Mouse (Mus musculus): ENCODE measurements at regions not wholly inside any gene's neighbourhood (a gene's known extent, or its start where the extent isn't known, plus 50 kb on each side); places are given as distances from the start of the nearest gene placed in this dataset.

DNA sequence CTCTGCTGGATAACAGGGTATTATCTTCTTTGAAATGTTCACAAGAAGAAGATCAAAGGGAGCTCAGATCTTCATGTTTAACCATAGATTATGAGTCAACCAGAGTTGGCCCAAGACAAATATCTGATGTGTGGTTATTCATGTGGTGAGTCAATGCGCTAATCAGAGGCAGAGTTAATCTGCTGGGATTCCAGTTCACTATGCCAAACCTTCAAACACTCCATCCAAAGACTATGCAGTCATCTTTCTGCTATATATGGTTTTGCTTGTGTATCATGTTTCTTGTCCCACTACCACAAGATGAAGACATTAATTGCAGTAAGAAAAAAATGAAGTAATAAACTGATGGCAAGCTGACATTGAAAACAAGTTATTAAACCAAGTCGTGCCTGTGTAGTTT, 561.8 kb upstream of the Gm9747 start:
- TF ChIP-seq CTCF (conservative IDR thresholded peaks at IDR 0.05; ENCODE audit: low read length) (no peak), POU5F1 (IDR thresholded peaks at IDR 0.05; ENCODE audit: borderline replicate concordance, low read length) (no peak), NANOG (IDR thresholded peaks at IDR 0.05; ENCODE audit: borderline replicate concordance, low read length) (no peak)

All from E14TG2a.4 (cell line).